Mouse (Mus musculus) testis, adult 2 months (tissue): ENCODE measurements around the gene Nme7. TPM values are rescaled to one million over a fixed set of nuclear protein-coding genes. Genes with fewer than 3 reads are reported as not detected.
A peak's percentile ranks its signal among the peaks of the same experiment; 100 is the strongest.

Source experiments
- H3K27ac ChIP-seq: fragments of 200-500 bp; 2 replicates; pipeline ENCODE4 v1.5.1; 2012; ENCODE audit warnings: low read depth, low read length; ENCODE audit not compliant: control insufficient read depth, insufficient read depth
- H3K27me3 ChIP-seq: fragments of 200-500 bp; 2 replicates; pipeline ENCODE4 v1.6.1; 2012; ENCODE audit warnings: mild to moderate bottlenecking, low read length, moderate library complexity; ENCODE audit not compliant: control insufficient read depth, insufficient read depth
- H3K36me3 ChIP-seq: fragments of 200-500 bp; 2 replicates; pipeline ENCODE4 v1.6.1; 2012; ENCODE audit warnings: mild to moderate bottlenecking, low read length; ENCODE audit not compliant: control insufficient read depth, insufficient read depth
- H3K4me1 ChIP-seq: fragments of 200-500 bp; 2 replicates; pipeline ENCODE4 v1.6.1; 2012; ENCODE audit warnings: low read length; ENCODE audit not compliant: control insufficient read depth, insufficient read depth
- H3K4me3 ChIP-seq: fragments of 200-500 bp; 2 replicates; pipeline ENCODE4 v1.5.1; 2012; ENCODE audit warnings: low read depth, mild to moderate bottlenecking, low read length, moderate library complexity, mixed read lengths; ENCODE audit not compliant: control insufficient read depth
- CTCF ChIP-seq: fragments of 200-500 bp; IDR thresholded peaks from 2 replicates; pipeline ENCODE4 v1.5.1; 2012; ENCODE audit warnings: low read depth, mild to moderate bottlenecking, inconsistent platforms, low read length, moderate library complexity; ENCODE audit not compliant: control insufficient read depth, insufficient read depth, insufficient replicate concordance
- POLR2A ChIP-seq: fragments of 200-500 bp; IDR thresholded peaks from 2 replicates; pipeline ENCODE4 v1.6.1; 2012; ENCODE audit warnings: low read depth, mild to moderate bottlenecking, inconsistent platforms, low read length, moderate library complexity; ENCODE audit not compliant: control insufficient read depth
- polyA plus RNA-seq: library from polyadenylated mRNA; depleted of rRNA; stranded (reverse); fragments of >200 nt; gene quantifications from 2 replicates; pipeline ENCODE4 v1.2.3, GENCODE M21; 2012

The Nme7 gene
- polyA plus RNA-seq, 1 experiment = 42.8 TPM

DNA sequence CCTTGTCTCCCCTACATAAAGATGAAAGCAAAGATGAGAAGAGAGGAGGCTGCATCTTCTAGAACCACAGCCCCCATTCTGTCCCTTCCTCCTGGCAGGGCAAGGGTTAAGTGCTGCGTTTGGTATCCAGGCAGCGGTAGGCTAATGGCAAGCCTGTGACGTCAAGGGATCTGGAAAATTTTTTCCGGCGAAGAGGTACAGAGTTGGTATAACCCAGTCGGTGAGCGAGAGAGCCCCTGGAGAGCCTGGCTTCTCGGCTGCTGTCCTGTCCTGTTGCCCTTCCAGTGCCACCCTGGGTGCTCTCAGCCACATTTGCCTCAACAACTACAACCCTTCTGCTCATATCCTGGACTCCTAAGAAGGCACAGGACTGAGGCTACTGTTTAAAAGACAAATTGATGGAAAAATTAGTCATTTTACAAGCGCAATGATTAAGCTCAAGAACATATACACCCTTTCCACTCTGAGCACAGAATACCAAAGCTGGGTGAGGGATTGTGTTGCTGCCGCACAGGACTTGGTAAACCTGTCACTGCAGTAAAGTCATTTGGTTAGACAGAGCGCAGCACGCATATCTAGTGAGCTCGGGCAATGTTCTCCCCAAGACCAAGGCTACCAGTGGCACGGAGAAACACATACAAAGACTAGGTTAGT lies 151.0 kb downstream of the Nme7 start:
- Histone ChIP-seq H3K27me3 (no peaks in the 10 kb centered on the region), H3K4me1 (peaks cover 13% of the 10 kb centered on the region), H3K27ac (no peak overlapping the region), H3K4me3 (no peak overlapping the region), H3K36me3 (no peaks in the 10 kb centered on the region)
- TF ChIP-seq CTCF = no peak
- no peak for TF ChIP-seq POLR2A

DNA sequence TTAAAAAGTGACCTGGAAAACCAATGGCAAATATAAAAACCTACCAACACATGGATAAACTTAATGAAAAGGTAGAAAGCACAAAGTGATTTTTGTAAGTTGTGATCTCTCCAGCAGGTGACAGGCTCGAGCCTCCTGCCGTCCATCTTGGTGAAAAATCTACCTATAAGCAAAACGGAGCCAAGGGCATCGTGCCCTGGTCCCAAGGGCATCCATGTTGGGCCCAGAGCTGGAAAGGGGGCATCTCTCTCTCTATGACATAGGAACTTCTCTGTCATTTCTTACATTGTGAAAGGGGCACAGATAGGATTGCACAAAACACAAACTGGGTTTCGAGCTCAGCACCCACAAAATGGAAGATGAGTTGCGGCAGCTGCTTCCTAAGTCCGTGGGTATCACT lies 151.7 kb downstream of the Nme7 start:
- peaks cover 13% of the 10 kb centered on the region for H3K4me1 ChIP-seq
- no peaks in the 10 kb centered on the region for H3K27me3 ChIP-seq
- H3K27ac ChIP-seq = no peak overlapping the region
- no peaks in the 10 kb centered on the region for H3K36me3 ChIP-seq
- H3K4me3 ChIP-seq = no peak overlapping the region
- TF ChIP-seq POLR2A = no peak
- TF ChIP-seq CTCF = no peak

DNA sequence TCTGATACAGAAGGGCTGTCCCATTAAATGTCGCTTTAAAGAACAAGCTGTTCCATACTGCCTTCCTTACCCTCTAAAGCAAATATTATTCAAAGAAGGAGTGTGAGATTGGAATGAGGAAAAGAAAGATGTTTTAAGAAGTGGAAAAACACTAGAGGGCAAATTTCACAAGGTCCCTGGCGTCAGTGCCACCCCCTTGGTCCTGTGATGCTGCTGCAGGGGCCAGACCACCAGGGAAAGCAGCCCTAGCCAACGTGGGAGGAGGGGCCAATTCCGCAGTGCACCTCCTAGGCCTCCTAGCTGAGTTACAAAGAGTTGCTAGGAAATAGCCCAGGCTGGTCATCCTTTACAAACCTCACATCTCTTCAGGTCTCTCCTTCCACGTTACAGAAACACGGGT lies 152.1 kb downstream of the Nme7 start:
- no peak for TF ChIP-seq CTCF
- no peak for TF ChIP-seq POLR2A
- H3K36me3 ChIP-seq = no peaks in the 10 kb centered on the region
- H3K4me3 ChIP-seq = no peak overlapping the region; the same call in 1 of the 2 replicates
- H3K4me1 ChIP-seq = peaks cover 13% of the 10 kb centered on the region
- no peaks in the 10 kb centered on the region for H3K27me3 ChIP-seq
- H3K27ac ChIP-seq = no peak overlapping the region

DNA sequence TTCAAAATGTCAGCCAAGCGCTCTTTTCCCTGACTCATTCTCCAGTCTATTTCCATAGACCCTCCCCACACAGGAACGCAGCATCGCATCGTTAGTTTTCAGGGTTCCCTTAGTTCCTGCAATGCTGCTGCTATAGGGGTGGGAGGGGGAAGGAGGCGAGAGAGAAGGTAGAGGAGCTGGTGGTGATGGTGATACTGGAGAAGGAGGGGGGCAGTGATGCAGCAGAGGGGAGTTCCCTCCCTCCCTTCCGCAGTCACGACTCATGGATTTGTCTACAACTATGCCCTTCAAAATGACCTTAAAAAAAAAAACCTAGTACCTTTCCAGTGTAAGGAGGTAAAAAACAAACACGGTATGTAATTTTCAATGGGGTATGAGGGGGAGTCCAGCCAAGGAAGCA lies 152.8 kb downstream of the Nme7 start:
- TF ChIP-seq POLR2A (no peak), CTCF (no peak)
- Histone ChIP-seq H3K27me3 (no peaks in the 10 kb centered on the region), H3K4me3 (no peak overlapping the region), H3K27ac (no peak overlapping the region), H3K4me1 (peaks cover 15% of the 10 kb centered on the region), H3K36me3 (no peaks in the 10 kb centered on the region)

DNA sequence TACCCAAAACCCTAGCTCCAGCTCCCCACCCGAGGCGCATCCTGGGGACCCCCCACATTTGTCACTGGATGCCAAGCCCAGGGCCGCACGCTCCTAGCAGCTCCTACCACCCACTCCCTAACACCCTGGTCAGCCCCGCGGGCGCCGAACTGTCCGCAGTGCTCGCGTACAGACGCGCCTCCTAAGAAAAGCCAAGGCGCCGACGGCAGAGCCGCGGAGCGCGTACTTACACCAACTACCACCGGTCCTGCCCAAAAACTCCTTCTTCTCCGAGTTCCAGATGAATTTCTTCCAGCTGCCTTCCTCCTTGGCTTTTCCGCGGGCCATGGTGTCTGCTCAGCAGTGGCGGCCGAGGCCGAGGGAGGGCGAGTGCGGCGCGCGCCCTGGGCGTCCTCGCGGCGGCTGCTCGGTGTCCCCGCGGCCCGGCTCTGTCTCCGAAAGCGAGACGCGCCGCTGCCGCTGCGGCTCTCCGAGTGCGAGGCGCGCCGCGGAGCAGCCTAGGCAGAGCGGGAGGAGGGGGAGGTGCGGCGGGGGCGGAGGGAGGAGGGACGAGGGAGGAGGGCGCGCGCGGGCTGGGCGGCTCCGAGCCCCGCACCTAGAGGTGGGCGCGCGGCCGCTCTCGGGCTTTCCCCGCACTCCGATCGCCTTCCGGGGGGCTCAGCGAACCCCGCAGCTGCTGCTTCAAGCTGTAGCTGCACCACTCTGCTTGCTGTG lies 153.8 kb downstream of the Nme7 start:
- H3K27me3 ChIP-seq = no peaks in the 10 kb centered on the region
- H3K4me1 ChIP-seq = peaks cover 15% of the 10 kb centered on the region
- peak overlapping the region; percentile 3; the same call in 1 of the 2 replicates for H3K27ac ChIP-seq
- H3K4me3 ChIP-seq = peak overlapping the region; percentile 84
- TF ChIP-seq POLR2A (no peak), CTCF (no peak)
- H3K36me3 ChIP-seq = no peaks in the 10 kb centered on the region

DNA sequence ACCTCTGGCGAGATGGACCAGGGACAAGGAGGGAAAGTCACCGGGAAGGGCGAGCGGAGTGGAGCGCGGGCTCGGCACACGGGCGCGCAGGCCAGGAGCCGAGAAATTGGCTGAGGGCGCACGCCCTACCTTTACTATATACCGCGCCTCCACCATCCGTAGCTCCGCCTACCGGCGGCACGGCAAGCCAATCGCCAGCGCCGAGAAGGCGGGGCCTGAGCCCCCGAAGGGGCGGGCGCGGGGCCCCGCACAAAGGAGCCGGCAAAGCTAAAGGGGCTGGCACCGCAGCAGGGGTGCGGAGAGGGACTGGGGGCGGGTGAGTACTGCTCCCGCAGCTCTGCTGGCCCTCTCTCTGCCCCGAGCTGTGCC lies 154.3 kb downstream of the Nme7 start, which contains the start of gene Atp1b1:
Gene Atp1b1 (minus strand): TSS at position 111 of the 369 bp plus-strand sequence.
- peaks cover 15% of the 10 kb centered on the region for H3K4me1 ChIP-seq

DNA sequence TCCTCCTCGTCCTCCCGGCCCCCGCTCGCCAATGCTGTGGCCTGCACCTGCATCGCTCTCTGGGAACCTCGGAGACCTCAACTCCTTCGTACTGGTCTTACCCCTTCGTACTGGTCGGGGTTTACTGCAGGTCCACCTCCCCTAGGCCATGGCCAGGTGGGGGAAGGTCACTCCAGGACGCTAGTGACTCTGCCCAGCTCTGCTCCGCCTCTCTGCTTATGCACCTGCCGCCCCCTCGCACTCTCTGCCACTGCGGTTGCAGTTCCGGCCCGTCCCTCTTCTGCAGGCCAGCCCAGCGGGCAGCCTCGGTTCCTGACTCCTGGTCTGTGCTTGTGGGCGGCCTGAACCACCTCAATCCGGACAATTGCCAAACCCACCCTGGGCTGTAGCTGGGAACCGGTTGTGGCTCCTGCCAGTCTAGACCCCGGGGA lies 154.7 kb downstream of the Nme7 start:
- Histone ChIP-seq H3K36me3 (no peaks in the 10 kb centered on the region), H3K27ac (peak overlapping the region; percentile 63), H3K27me3 (no peaks in the 10 kb centered on the region), H3K4me1 (peaks cover 15% of the 10 kb centered on the region), H3K4me3 (peak overlapping the region; percentile 84)
- TF ChIP-seq CTCF (no peak), POLR2A (peak; percentile 31; the same call in 1 of the 2 replicates)

More for the DNA sequence above, 154.3 kb downstream of the Nme7 start, which contains the start of gene Atp1b1:
- Histone ChIP-seq H3K27ac (peak within 1 kb of the TSS; percentile 63), H3K4me3 (peak within 1 kb of the TSS; percentile 84), H3K27me3 (no peaks in the 10 kb centered on the region), H3K36me3 (no peaks in the 10 kb centered on the region)
- TF ChIP-seq POLR2A (peak; percentile 61), CTCF (no peak)
